Mouse (Mus musculus): ENCODE measurements around the gene Ism2. TPM values are rescaled to one million over a fixed set of nuclear protein-coding genes. Genes with fewer than 3 reads are reported as not detected.
A peak's percentile ranks its signal among the peaks of the same experiment; 100 is the strongest.
"Not testable (repeated sequence)": the region's sequence is repeated elsewhere in the genome, so short reads cannot be mapped to it uniquely, and the experiment has no call there.

The Ism2 gene
- polyA plus RNA-seq, 1 experiment from 2014 or later, result 0.92 TPM

- Histone ChIP-seq H3K4me3 (ENCODE audit: low read length) (no peak overlapping the region), H3K27ac (ENCODE audit: low read length) (no peak overlapping the region), H3K36me3 (ENCODE audit: control insufficient read depth, insufficient read depth, low read length) (no peaks in the 10 kb centered on the region; the same call in 1 of the 2 replicates), H3K9ac (ENCODE audit: low read length) (no peak overlapping the region), H3K27me3 (ENCODE audit: control insufficient read depth, insufficient read depth, low read depth, low read length) (no peaks in the 10 kb centered on the region), H3K4me2 (ENCODE audit: low read depth, low read length) (no peak overlapping the region), H3K9me3 (ENCODE audit: control insufficient read depth, low read length) (no peaks in the 10 kb centered on the region), H3K4me1 (replicated peaks; ENCODE audit: control insufficient read depth, insufficient read depth, low read length) (no peaks in the 10 kb centered on the region)
- ATAC-seq (ENCODE audit: low read depth), result no peak
- WGBS, result 61% methylated on average over 6 of the region's 6 CpGs
These were observed 31.6 kb upstream of the Ism2 start for GRCm38 (mm10) chr12:87331053-87331456.

GRCm38 (mm10) chr12:87330213-87330612 is 30.7 kb upstream of the Ism2 start:
- no peaks in the 10 kb centered on the region; the same call in 1 of the 2 replicates for H3K36me3 ChIP-seq (ENCODE audit: control insufficient read depth, insufficient read depth, low read length)
- 50% methylated on average over 2 of the region's 2 CpGs for WGBS
- ATAC-seq (ENCODE audit: low read depth), result no peak
- H3K4me3 ChIP-seq (ENCODE audit: low read length), result no peak overlapping the region
- no peaks in the 10 kb centered on the region for H3K27me3 ChIP-seq (ENCODE audit: control insufficient read depth, insufficient read depth, low read depth, low read length)
- no peak overlapping the region for H3K4me2 ChIP-seq (ENCODE audit: low read depth, low read length)
- H3K9ac ChIP-seq (ENCODE audit: low read length), result no peak overlapping the region
- no peaks in the 10 kb centered on the region for H3K9me3 ChIP-seq (ENCODE audit: control insufficient read depth, low read length)
- H3K27ac ChIP-seq (ENCODE audit: low read length), result no peak overlapping the region
- H3K4me1 ChIP-seq (replicated peaks; ENCODE audit: control insufficient read depth, insufficient read depth, low read length), result no peaks in the 10 kb centered on the region

- Histone ChIP-seq H3K4me2 (ENCODE audit: low read depth, low read length) (no peak overlapping the region), H3K9ac (ENCODE audit: low read length) (no peak overlapping the region), H3K36me3 (ENCODE audit: control insufficient read depth, insufficient read depth, low read length) (no peaks in the 10 kb centered on the region; the same call in 1 of the 2 replicates), H3K27ac (ENCODE audit: low read length) (no peak overlapping the region), H3K27me3 (ENCODE audit: control insufficient read depth, insufficient read depth, low read depth, low read length) (no peaks in the 10 kb centered on the region), H3K4me1 (replicated peaks; ENCODE audit: control insufficient read depth, insufficient read depth, low read length) (no peaks in the 10 kb centered on the region), H3K9me3 (ENCODE audit: control insufficient read depth, low read length) (no peaks in the 10 kb centered on the region), H3K4me3 (ENCODE audit: low read length) (no peak overlapping the region)
- no peak for ATAC-seq (ENCODE audit: low read depth)
- 52% methylated on average over 4 of the region's 4 CpGs for WGBS
These were observed 28.5 kb upstream of the Ism2 start for GRCm38 (mm10) chr12:87328025-87328424.

- no peak overlapping the region for H3K9ac ChIP-seq (ENCODE audit: low read length)
These were observed 28.1 kb upstream of the Ism2 start for GRCm38 (mm10) chr12:87327610-87328009.

GRCm38 (mm10) chr12:87325452-87325851 is 25.9 kb upstream of the Ism2 start:
- H3K4me3 ChIP-seq (ENCODE audit: low read length), result no peak overlapping the region
- WGBS, result 87% methylated on average over 3 of the region's 3 CpGs
- H3K4me2 ChIP-seq (ENCODE audit: low read depth, low read length), result no peak overlapping the region
- no peaks in the 10 kb centered on the region for H3K27me3 ChIP-seq (ENCODE audit: control insufficient read depth, insufficient read depth, low read depth, low read length)
- no peaks in the 10 kb centered on the region for H3K36me3 ChIP-seq (ENCODE audit: control insufficient read depth, insufficient read depth, low read length)
- H3K27ac ChIP-seq (ENCODE audit: low read length), result no peak overlapping the region
- no peaks in the 10 kb centered on the region for H3K9me3 ChIP-seq (ENCODE audit: control insufficient read depth, low read length)
- no peak overlapping the region for H3K9ac ChIP-seq (ENCODE audit: low read length)
- ATAC-seq (ENCODE audit: low read depth), result no peak
- no peaks in the 10 kb centered on the region for H3K4me1 ChIP-seq (replicated peaks; ENCODE audit: control insufficient read depth, insufficient read depth, low read length)

More at GRCm38 (mm10) chr12:87327610-87328009, 28.1 kb upstream of the Ism2 start:
- Histone ChIP-seq H3K27me3 (ENCODE audit: control insufficient read depth, insufficient read depth, low read depth, low read length) (no peaks in the 10 kb centered on the region), H3K4me1 (replicated peaks; ENCODE audit: control insufficient read depth, insufficient read depth, low read length) (no peaks in the 10 kb centered on the region), H3K9me3 (ENCODE audit: control insufficient read depth, low read length) (no peaks in the 10 kb centered on the region), H3K27ac (ENCODE audit: low read length) (no peak overlapping the region), H3K4me2 (ENCODE audit: low read depth, low read length) (no peak overlapping the region), H3K36me3 (ENCODE audit: control insufficient read depth, insufficient read depth, low read length) (no peaks in the 10 kb centered on the region; the same call in 1 of the 2 replicates), H3K4me3 (ENCODE audit: low read length) (no peak overlapping the region)
- 22% methylated on average over 7 of the region's 7 CpGs for WGBS
- ATAC-seq (ENCODE audit: low read depth), result peak; percentile 34; the same call in 1 of the 2 replicates

GRCm38 (mm10) chr12:87319229-87319628 is 19.7 kb upstream of the Ism2 start:
- Histone ChIP-seq H3K27ac (ENCODE audit: low read length) (no peak overlapping the region), H3K27me3 (ENCODE audit: control insufficient read depth, insufficient read depth, low read depth, low read length) (no peaks in the 10 kb centered on the region)
- WGBS, result 77% methylated on average over 3 of the region's 3 CpGs

GRCm38 (mm10) chr12:87317951-87318350 is 18.4 kb upstream of the Ism2 start:
- 78% methylated on average over 1 of the region's 1 CpGs for WGBS
- H3K9ac ChIP-seq (ENCODE audit: low read length), result no peak overlapping the region
- no peak overlapping the region for H3K27ac ChIP-seq (ENCODE audit: low read length)
- no peaks in the 10 kb centered on the region for H3K27me3 ChIP-seq (ENCODE audit: control insufficient read depth, insufficient read depth, low read depth, low read length)
- H3K4me3 ChIP-seq (ENCODE audit: low read length), result no peak overlapping the region
- no peak for ATAC-seq (ENCODE audit: low read depth)
- H3K9me3 ChIP-seq (ENCODE audit: control insufficient read depth, low read length), result no peaks in the 10 kb centered on the region
- H3K4me1 ChIP-seq (replicated peaks; ENCODE audit: control insufficient read depth, insufficient read depth, low read length), result no peaks in the 10 kb centered on the region
- no peaks in the 10 kb centered on the region for H3K36me3 ChIP-seq (ENCODE audit: control insufficient read depth, insufficient read depth, low read length)
- H3K4me2 ChIP-seq (ENCODE audit: low read depth, low read length), result no peak overlapping the region

More at GRCm38 (mm10) chr12:87319229-87319628, 19.7 kb upstream of the Ism2 start:
- ATAC-seq (ENCODE audit: low read depth), result no peak
- no peak overlapping the region for H3K4me2 ChIP-seq (ENCODE audit: low read depth, low read length)
- H3K36me3 ChIP-seq (ENCODE audit: control insufficient read depth, insufficient read depth, low read length), result no peaks in the 10 kb centered on the region
- H3K9ac ChIP-seq (ENCODE audit: low read length), result no peak overlapping the region
- H3K9me3 ChIP-seq (ENCODE audit: control insufficient read depth, low read length), result no peaks in the 10 kb centered on the region
- no peak overlapping the region for H3K4me3 ChIP-seq (ENCODE audit: low read length)
- H3K4me1 ChIP-seq (replicated peaks; ENCODE audit: control insufficient read depth, insufficient read depth, low read length), result no peaks in the 10 kb centered on the region

- no peak overlapping the region for H3K9ac ChIP-seq (ENCODE audit: low read length)
- H3K4me3 ChIP-seq (ENCODE audit: low read length), result no peak overlapping the region
- no peak overlapping the region for H3K27ac ChIP-seq (ENCODE audit: low read length)
- no peak overlapping the region for H3K4me2 ChIP-seq (ENCODE audit: low read depth, low read length)
- WGBS, result 71% methylated on average over 2 of the region's 2 CpGs
- H3K27me3 ChIP-seq (ENCODE audit: control insufficient read depth, insufficient read depth, low read depth, low read length), result no peaks in the 10 kb centered on the region
- H3K36me3 ChIP-seq (ENCODE audit: control insufficient read depth, insufficient read depth, low read length), result peaks cover 23% of the 10 kb centered on the region
- H3K9me3 ChIP-seq (ENCODE audit: control insufficient read depth, low read length), result no peaks in the 10 kb centered on the region
- no peaks in the 10 kb centered on the region for H3K4me1 ChIP-seq (replicated peaks; ENCODE audit: control insufficient read depth, insufficient read depth, low read length)
- ATAC-seq (ENCODE audit: low read depth), result no peak
These were observed 13.6 kb upstream of the Ism2 start for GRCm38 (mm10) chr12:87313098-87313497.

GRCm38 (mm10) chr12:87306584-87306844 is 7.0 kb upstream of the Ism2 start:
- not testable (repeated sequence) for H3K9ac ChIP-seq (ENCODE audit: low read length); H3K4me2 ChIP-seq (ENCODE audit: low read depth, low read length); H3K9me3 ChIP-seq (ENCODE audit: control insufficient read depth, low read length); H3K27me3 ChIP-seq (ENCODE audit: control insufficient read depth, insufficient read depth, low read depth, low read length); H3K27ac ChIP-seq (ENCODE audit: low read length); ATAC-seq (ENCODE audit: low read depth); H3K4me3 ChIP-seq (ENCODE audit: low read length); H3K4me1 ChIP-seq (replicated peaks; ENCODE audit: control insufficient read depth, insufficient read depth, low read length)
- WGBS, result 63% methylated on average over 4 of the region's 4 CpGs
- peaks cover 13% of the 10 kb centered on the region for H3K36me3 ChIP-seq (ENCODE audit: control insufficient read depth, insufficient read depth, low read length)
